Comparison of ENCODE assay signal across 10 mouse cellular contexts in the genomic region with DNA sequence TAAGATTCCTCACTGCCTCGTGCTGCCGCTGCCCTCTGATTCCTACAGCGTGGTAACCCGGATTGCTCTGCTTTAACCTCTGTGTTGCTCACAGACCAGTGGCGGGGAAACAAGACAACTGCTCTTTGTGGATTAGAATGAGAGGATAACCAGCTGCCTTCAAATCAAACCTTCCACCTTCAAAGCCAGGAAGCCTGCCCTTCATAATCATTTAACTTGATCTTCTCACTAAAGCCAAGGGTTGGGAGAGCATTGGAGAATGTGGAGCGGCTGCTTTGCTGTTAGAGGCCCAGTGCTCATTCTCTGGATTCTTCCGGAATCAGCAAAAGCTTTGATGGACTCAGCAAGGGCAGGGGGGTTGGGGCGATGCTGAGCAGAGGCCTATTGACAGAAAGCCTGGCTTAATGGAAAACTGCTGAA. TPM values are rescaled to one million over a fixed set of nuclear protein-coding genes. Genes with fewer than 3 reads are reported as not detected.
A peak's percentile ranks its signal among the peaks of the same experiment; 100 is the strongest.
DNase-seq lines count a peak whose midpoint lies in the region; ATAC-seq lines count a peak whose summit lies in the region.
"Had no signal": no experiment of that assay in that cellular context is flagged by ENCODE, and none has a peak within 500 bp of the region (broad histone marks: within the 10 kb centered on the region; RNA-seq: fewer than 3 reads in every experiment).

No protein-coding gene starts in this region.

- H3K36me3 ChIP-seq in forebrain, embryonic 12.5 days (replicated peaks), result no peaks in the 10 kb centered on the region
- no peaks in the 10 kb centered on the region for H3K36me3 ChIP-seq in forebrain, embryonic 15.5 days
- H3K36me3 ChIP-seq in neural tube, embryonic 15.5 days, result no peaks in the 10 kb centered on the region
- no peaks in the 10 kb centered on the region for H3K36me3 ChIP-seq in lung, embryonic 16.5 days (ENCODE audit: control insufficient read depth, insufficient read depth, low read length)

- H3K4me2 ChIP-seq in forebrain, embryonic 12.5 days, result no peak overlapping the region
- no peak overlapping the region for H3K4me2 ChIP-seq in forebrain, embryonic 15.5 days (replicated peaks)
- H3K4me2 ChIP-seq in neural tube, embryonic 15.5 days, result no peak overlapping the region
- no peak overlapping the region for H3K4me2 ChIP-seq in lung, embryonic 16.5 days (ENCODE audit: low read depth, low read length)

- peaks cover 3% of the 10 kb centered on the region; the same call in 1 of the 2 replicates for H3K27me3 ChIP-seq in forebrain, embryonic 12.5 days
- 0 out of 2 replicates have a peak, but pooled peaks cover 3% of the 10 kb centered on the region for H3K27me3 ChIP-seq in forebrain, embryonic 15.5 days
- H3K27me3 ChIP-seq in neural tube, embryonic 15.5 days (replicated peaks), result no peaks in the 10 kb centered on the region
- no peaks in the 10 kb centered on the region for H3K27me3 ChIP-seq in lung, embryonic 16.5 days (ENCODE audit: control insufficient read depth, insufficient read depth, low read depth, low read length)

- H3K4me1 ChIP-seq in forebrain, embryonic 12.5 days, result peaks cover 12% of the 10 kb centered on the region; the same call in 1 of the 2 replicates
- H3K4me1 ChIP-seq in forebrain, embryonic 15.5 days, result no peaks in the 10 kb centered on the region
- no peaks in the 10 kb centered on the region for H3K4me1 ChIP-seq in neural tube, embryonic 15.5 days
- peaks cover 7% of the 10 kb centered on the region for H3K4me1 ChIP-seq in lung, embryonic 16.5 days (replicated peaks; ENCODE audit: control insufficient read depth, insufficient read depth, low read length)

- H3K9me3 ChIP-seq in forebrain, embryonic 12.5 days, result no peaks in the 10 kb centered on the region
- H3K9me3 ChIP-seq in forebrain, embryonic 15.5 days, result no peaks in the 10 kb centered on the region
- H3K9me3 ChIP-seq in neural tube, embryonic 15.5 days (replicated peaks), result no peaks in the 10 kb centered on the region
- no peaks in the 10 kb centered on the region for H3K9me3 ChIP-seq in lung, embryonic 16.5 days (ENCODE audit: control insufficient read depth, low read length)

- ATAC-seq in forebrain, embryonic 12.5 days (ENCODE audit: low FRiP score), result no peak
- no peak for ATAC-seq in forebrain, embryonic 15.5 days (replicated peaks)
- no peak for ATAC-seq in neural tube, embryonic 15.5 days (ENCODE audit: low FRiP score)
- peak; percentile 68 for ATAC-seq in lung, embryonic 16.5 days (ENCODE audit: low read depth)

- 31% methylated on average over 8 of the region's 8 CpGs for WGBS in forebrain, embryonic 12.5 days
- 38% methylated on average over 8 of the region's 8 CpGs for WGBS in forebrain, embryonic 15.5 days
- 42% methylated on average over 8 of the region's 8 CpGs for WGBS in neural tube, embryonic 15.5 days
- 15% methylated on average over 8 of the region's 8 CpGs for WGBS in lung, embryonic 16.5 days

- H3K9ac ChIP-seq in forebrain, embryonic 12.5 days, result peak overlapping the region; percentile 21; the same call in 1 of the 2 replicates
- no peak overlapping the region for H3K9ac ChIP-seq in forebrain, embryonic 15.5 days (replicated peaks)
- no peak overlapping the region for H3K9ac ChIP-seq in neural tube, embryonic 15.5 days (replicated peaks)
- no peak overlapping the region for H3K9ac ChIP-seq in lung, embryonic 16.5 days (ENCODE audit: low read length)

- H3K4me3 ChIP-seq in forebrain, embryonic 12.5 days (replicated peaks), result no peak overlapping the region
- H3K4me3 ChIP-seq in forebrain, embryonic 15.5 days, result no peak overlapping the region
- H3K4me3 ChIP-seq in neural tube, embryonic 15.5 days (replicated peaks), result no peak overlapping the region
- no peak overlapping the region for H3K4me3 ChIP-seq in lung, embryonic 16.5 days (ENCODE audit: low read length)

- no peak for DNase-seq in neural tube, embryonic 10.5 days (ENCODE audit: extremely low spot score, low spot score)
- peak; percentile 78 for DNase-seq in yolk sac, embryonic 10.5 days (ENCODE audit: low spot score)
- no peak for DNase-seq in thymus, postnatal 14 days
- DNase-seq in layer of hippocampus, postnatal 25 days (ENCODE audit: extremely low spot score in 1 of 2, low spot score in 1 of 2), result no peak
- DNase-seq: cerebellum, adult 2 months; layer of hippocampus, postnatal 36 days had no signal

- no peak overlapping the region for H3K27ac ChIP-seq in forebrain, embryonic 12.5 days
- no peak overlapping the region for H3K27ac ChIP-seq in forebrain, embryonic 15.5 days (replicated peaks)
- H3K27ac ChIP-seq in neural tube, embryonic 15.5 days (replicated peaks), result peak overlapping the region; percentile 41; the same call in 1 of the 2 replicates
- H3K27ac ChIP-seq in lung, embryonic 16.5 days (ENCODE audit: low read length), result no peak overlapping the region

RNA-seq across cellular contexts. Expression of gene Ascc2, which starts 7.7 kb away (rescaled TPM):
- 32.6 TPM in 2 replicates for polyA plus RNA-seq in forebrain, embryonic 12.5 days (2016; fragmentation: Nextera tagmentation; extraction: Ambion mirVana)
- 24.0 and 27.1 TPM in 2 replicates for polyA plus RNA-seq in forebrain, embryonic 15.5 days (2015; fragmentation: Nextera tagmentation; extraction: Ambion mirVana)
- polyA plus RNA-seq in neural tube, embryonic 15.5 days (2015; fragmentation: Nextera tagmentation; extraction: Ambion mirVana), result 19.3 and 22.5 TPM in 2 replicates
- polyA plus RNA-seq in lung, embryonic 16.5 days (2015; fragmentation: Nextera tagmentation; extraction: Ambion mirVana), result 34.1 and 35.9 TPM in 2 replicates
- total RNA-seq in layer of hippocampus, postnatal 25 days (2021), result 10 to 100 TPM; 20.0 to 22.9 TPM

RNA-seq across cellular contexts. Expression of gene Gm11032, which starts 10.0 kb away (rescaled TPM):
- polyA plus RNA-seq in forebrain, embryonic 12.5 days (2016; fragmentation: Nextera tagmentation; extraction: Ambion mirVana), result not detected in 2 replicates
- not detected in 2 replicates for polyA plus RNA-seq in forebrain, embryonic 15.5 days (2015; fragmentation: Nextera tagmentation; extraction: Ambion mirVana)
- polyA plus RNA-seq in neural tube, embryonic 15.5 days (2015; fragmentation: Nextera tagmentation; extraction: Ambion mirVana), result not detected in 2 replicates
- not detected in 2 replicates for polyA plus RNA-seq in lung, embryonic 16.5 days (2015; fragmentation: Nextera tagmentation; extraction: Ambion mirVana)
- not detected for total RNA-seq in layer of hippocampus, postnatal 25 days (2021)
- total RNA-seq: layer of hippocampus, postnatal 36 days had no signal
- polyA plus RNA-seq: cerebellum, adult 2 months had no signal

RNA-seq across cellular contexts. Expression of gene Mtmr3, which starts 35.2 kb away (rescaled TPM):
- 46.5 and 50.1 TPM in 2 replicates for polyA plus RNA-seq in forebrain, embryonic 12.5 days (2016; fragmentation: Nextera tagmentation; extraction: Ambion mirVana)
- polyA plus RNA-seq in forebrain, embryonic 15.5 days (2015; fragmentation: Nextera tagmentation; extraction: Ambion mirVana), result 42.0 TPM in 2 replicates
- 26.6 and 27.3 TPM in 2 replicates for polyA plus RNA-seq in neural tube, embryonic 15.5 days (2015; fragmentation: Nextera tagmentation; extraction: Ambion mirVana)
- 26.1 and 27.4 TPM in 2 replicates for polyA plus RNA-seq in lung, embryonic 16.5 days (2015; fragmentation: Nextera tagmentation; extraction: Ambion mirVana)
- total RNA-seq in layer of hippocampus, postnatal 25 days (2021), result 10 to 100 TPM; 69.3 to 71.4 TPM
